Mouse (Mus musculus): ENCODE measurements at regions not wholly inside any gene's neighbourhood (a gene's known extent, or its start where the extent isn't known, plus 50 kb on each side); places are given as distances from the start of the nearest gene placed in this dataset.

DNA sequence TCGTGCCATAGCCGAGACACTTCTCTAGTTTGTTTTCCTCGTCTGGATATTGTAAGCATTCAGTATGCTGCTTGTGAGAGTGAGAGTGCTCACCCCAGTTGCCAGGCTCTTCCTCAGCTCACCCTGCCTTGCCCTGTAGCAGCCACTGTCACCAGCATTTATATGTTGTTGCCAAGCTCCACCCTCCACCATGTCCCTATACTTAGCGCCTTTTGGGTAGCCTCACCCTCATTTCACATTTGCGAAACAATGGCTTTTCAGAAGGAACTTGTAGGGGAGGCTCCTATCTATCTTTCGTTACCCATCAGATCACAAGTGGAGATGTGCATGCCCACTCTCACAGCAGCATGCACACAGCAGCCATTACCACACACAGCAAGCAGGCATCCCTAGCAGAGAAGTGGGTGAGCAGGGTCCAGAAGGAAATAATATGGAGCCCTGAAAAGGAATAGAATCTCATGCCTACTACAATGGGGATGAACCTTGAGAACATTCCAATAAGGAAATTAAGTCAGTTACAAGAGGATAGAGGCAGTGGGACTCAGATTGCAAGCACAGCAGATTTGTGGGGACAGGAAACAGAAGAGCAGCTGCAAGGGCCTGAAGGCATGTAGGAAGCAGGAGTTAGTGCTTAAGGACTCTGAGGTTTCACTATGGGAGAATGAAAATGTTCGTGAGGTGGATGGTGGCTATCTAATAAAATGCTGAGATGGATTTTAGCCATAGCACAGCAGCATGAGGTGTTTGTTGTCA, 139.8 kb upstream of the Jun start:
- Histone ChIP-seq H3K9ac (no peak overlapping the region), H3K9me3 (no peaks in the 10 kb centered on the region), H3K4me2 (replicated peaks) (no peak overlapping the region), H3K27ac (no peak overlapping the region), H3K27me3 (no peaks in the 10 kb centered on the region), H3K4me3 (no peak overlapping the region), H3K4me1 (peaks cover 3% of the 10 kb centered on the region), H3K36me3 (no peaks in the 10 kb centered on the region)
- 79% methylated on average over 7 of the region's 7 CpGs for WGBS
- no peak for ATAC-seq (ENCODE audit: low FRiP score, low read depth)

DNA sequence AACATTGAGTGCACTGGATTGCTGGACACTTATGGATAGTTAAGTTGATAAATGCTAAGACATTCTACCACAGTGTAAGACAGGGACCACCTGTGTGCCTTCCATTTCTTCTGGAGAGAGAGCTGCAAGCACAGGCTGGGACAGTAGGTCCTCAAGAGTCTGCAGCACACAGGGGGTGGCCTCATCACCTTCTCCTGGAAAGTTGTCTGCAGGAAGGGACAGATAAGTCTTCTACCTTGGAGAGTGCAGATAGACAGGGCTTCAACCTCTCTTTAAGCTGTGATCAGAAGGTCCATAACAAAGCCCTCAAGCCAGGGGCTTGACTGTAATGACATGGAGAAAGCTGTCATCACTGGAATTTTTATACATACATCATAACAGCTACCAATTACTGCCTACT, 140.5 kb upstream of the Jun start:
- Histone ChIP-seq H3K4me2 (replicated peaks) (no peak overlapping the region), H3K27ac (no peak overlapping the region), H3K9ac (no peak overlapping the region), H3K36me3 (no peaks in the 10 kb centered on the region), H3K9me3 (no peaks in the 10 kb centered on the region), H3K4me3 (no peak overlapping the region), H3K4me1 (peaks cover 10% of the 10 kb centered on the region), H3K27me3 (no peaks in the 10 kb centered on the region)
- ATAC-seq (ENCODE audit: low FRiP score, low read depth) = no peak

DNA sequence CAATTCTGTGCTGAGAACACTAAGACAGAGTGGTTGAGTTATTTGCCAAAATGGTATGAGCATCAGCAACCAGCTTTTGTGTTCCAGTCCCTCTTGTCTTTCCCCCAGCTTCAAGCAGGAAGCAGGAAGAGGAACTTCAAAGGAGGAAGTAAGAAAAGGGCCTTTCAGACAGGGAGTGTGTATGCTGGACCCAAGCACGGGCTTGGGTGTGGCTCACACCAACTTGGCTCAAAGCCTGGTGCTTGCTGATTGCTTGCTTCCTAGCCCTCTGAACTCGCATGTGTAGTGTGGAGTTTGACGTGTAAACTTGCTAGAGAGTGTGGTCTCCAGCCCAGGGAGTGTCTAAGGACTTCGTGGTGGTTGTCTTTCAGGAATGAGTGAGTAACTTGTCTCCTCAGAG, 141.0 kb upstream of the Jun start:
- H3K4me2 ChIP-seq (replicated peaks) = no peak overlapping the region
- no peaks in the 10 kb centered on the region for H3K9me3 ChIP-seq
- H3K4me3 ChIP-seq = no peak overlapping the region
- peaks cover 11% of the 10 kb centered on the region for H3K4me1 ChIP-seq
- 59% methylated on average over 4 of the region's 4 CpGs for WGBS
- H3K9ac ChIP-seq = no peak overlapping the region
- H3K27me3 ChIP-seq = no peaks in the 10 kb centered on the region
- no peaks in the 10 kb centered on the region for H3K36me3 ChIP-seq
- no peak for ATAC-seq (ENCODE audit: low FRiP score, low read depth)
- no peak overlapping the region for H3K27ac ChIP-seq

DNA sequence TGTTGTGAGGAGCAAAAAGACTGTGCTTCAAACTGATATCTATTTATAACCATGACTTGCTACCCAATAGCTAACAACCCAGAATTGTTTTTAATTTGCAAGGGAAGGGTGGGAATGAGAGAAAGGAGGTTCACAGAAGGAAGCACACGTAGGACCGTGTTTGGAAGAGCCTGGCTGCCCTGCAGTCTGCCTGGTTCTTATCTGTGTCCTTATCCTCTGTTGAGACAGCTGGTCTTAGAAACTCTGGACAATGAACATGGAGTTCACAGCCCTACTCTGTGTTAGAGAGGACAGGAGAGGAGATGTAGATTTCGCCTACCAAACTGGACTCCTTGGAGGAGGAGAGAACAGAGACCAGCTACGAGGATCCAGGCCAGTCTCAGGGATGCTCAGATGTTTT, 141.5 kb upstream of the Jun start:
- Histone ChIP-seq H3K27ac (no peak overlapping the region), H3K9ac (no peak overlapping the region), H3K4me1 (peaks cover 11% of the 10 kb centered on the region), H3K27me3 (no peaks in the 10 kb centered on the region), H3K4me2 (replicated peaks) (no peak overlapping the region), H3K4me3 (no peak overlapping the region), H3K9me3 (no peaks in the 10 kb centered on the region), H3K36me3 (no peaks in the 10 kb centered on the region)
- ATAC-seq (ENCODE audit: low FRiP score, low read depth) = no peak
- 93% methylated on average over 4 of the region's 4 CpGs for WGBS

DNA sequence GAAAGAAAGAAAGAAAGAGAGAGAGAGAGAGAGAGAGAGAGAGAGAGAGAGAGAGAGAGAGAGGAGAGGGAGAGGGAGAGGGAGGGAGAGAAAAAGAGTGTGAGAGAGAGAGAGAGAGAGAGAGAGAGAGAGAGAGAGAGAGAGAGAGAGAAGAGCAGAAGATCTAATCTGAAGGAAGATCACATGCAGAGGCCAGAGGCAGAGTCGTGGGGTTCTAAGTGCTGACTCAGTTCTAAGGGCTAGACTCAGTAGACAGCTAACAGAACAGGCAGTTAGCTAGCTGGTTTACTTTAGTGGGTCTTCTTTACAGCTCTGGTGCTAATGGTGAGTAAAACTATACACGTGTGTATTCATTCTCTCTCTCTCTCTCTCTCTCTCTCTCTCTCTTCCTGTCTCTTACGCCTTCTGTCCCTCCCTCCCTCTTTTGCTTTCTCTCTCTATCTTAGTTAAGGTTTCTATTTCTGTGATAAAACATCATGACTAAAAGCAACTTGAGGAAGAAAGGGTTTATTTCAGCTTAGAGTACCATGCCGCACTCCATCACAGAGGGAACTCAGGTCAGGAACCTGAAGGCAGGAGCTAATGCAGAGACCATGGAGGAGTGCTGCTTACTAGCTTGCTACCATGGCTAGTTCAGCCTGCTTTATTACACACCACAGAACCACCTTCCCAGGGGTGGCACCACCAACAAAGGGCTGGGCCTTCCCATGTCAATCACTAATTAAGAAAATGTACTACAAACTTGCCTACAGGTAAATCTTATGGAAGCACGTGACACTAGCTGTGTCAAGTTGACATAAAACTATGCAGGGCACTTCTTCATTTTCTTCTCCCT, 142.8 kb upstream of the Jun start:
- Histone ChIP-seq H3K27ac (no peak overlapping the region), H3K4me3 (no peak overlapping the region), H3K9ac (no peak overlapping the region), H3K4me2 (replicated peaks) (no peak overlapping the region), H3K27me3 (no peaks in the 10 kb centered on the region), H3K4me1 (peaks cover 11% of the 10 kb centered on the region), H3K9me3 (no peaks in the 10 kb centered on the region), H3K36me3 (no peaks in the 10 kb centered on the region)
- WGBS = 73% methylated on average over 5 of the region's 5 CpGs
- ATAC-seq (ENCODE audit: low FRiP score, low read depth) = no peak

DNA sequence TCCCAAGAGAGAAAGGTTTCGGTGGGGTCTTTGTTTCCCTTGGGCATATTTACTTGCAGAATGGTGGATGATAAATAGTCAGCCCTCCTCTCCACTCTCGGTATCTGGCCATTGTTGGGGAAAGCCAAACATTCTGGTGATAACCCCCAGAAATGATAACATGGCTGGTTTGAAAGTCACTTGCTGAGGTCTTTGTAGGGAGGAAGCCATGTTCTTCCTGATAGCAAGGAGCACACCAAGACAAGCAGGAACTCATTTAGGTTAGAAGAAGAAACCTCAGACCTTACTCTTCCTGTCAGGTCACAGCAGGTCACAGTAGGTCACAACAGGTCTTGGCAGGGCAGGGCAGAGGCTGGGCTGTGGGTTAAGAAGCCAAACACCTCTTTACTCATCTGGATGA, 144.1 kb upstream of the Jun start:
- no peak overlapping the region for H3K4me2 ChIP-seq (replicated peaks)
- no peak overlapping the region for H3K9ac ChIP-seq
- no peak overlapping the region for H3K4me3 ChIP-seq
- H3K4me1 ChIP-seq = peaks cover 11% of the 10 kb centered on the region
- no peak overlapping the region for H3K27ac ChIP-seq
- H3K9me3 ChIP-seq = no peaks in the 10 kb centered on the region
- H3K27me3 ChIP-seq = no peaks in the 10 kb centered on the region
- 78% methylated on average over 2 of the region's 2 CpGs for WGBS
- H3K36me3 ChIP-seq = no peaks in the 10 kb centered on the region
- ATAC-seq (ENCODE audit: low FRiP score, low read depth) = no peak

DNA sequence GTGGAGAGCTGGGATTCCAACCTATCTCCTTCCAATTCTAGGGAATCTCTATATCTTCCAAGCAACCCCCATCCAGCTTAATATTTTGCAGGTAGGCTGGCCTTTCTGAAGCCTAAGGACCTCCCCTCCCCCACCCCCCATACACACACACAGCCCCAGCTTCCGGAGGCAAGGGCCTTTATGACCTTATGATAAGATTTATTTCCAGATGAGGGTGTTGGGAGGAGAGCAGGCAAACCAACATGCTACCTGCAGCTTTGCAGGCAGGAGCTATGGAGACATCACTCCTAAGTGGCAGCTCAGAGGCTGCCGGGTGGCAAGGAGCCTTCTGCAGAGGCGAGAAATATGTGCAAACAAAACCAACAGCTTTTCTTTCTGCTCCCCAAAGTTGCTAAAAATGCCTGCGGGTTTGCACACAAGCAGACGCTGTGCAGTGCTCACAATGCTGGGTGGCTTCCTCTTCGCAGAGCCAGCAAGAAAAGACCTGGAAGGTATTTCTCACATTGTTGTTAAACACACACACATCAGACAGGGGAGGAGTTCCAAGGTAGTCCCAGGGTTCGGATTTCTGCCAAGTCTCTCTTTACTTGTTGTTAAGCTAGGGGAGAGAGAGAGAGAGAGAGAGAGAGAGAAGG, 145.2 kb upstream of the Jun start:
- H3K9me3 ChIP-seq = no peaks in the 10 kb centered on the region
- H3K36me3 ChIP-seq = no peaks in the 10 kb centered on the region
- no peak for ATAC-seq (ENCODE audit: low FRiP score, low read depth)
- H3K9ac ChIP-seq = no peak overlapping the region
- no peak overlapping the region for H3K4me2 ChIP-seq (replicated peaks)
- no peaks in the 10 kb centered on the region for H3K27me3 ChIP-seq
- WGBS = 34% methylated on average over 7 of the region's 7 CpGs
- H3K4me1 ChIP-seq = peaks cover 11% of the 10 kb centered on the region
- no peak overlapping the region for H3K4me3 ChIP-seq
- H3K27ac ChIP-seq = no peak overlapping the region

DNA sequence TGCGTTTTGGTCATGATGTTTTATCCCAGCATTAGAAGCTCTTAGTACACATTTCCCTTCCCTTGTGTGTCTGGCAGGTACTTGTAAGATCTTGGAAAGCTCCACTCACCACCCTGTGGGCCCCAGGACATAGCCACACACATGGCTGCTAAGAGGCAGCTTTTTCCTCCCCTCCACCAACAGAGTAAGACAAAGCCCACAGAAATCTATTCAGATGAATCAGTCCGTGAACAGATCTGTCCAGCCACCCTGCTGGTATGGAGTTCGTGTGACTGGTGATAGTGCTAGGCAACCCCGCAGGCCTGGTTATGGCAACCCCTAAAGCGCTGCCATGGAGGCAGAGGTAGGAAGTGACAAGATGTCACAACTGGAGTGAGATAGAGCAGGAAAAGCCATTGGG, 147.4 kb upstream of the Jun start:
- WGBS = 86% methylated on average over 5 of the region's 5 CpGs
- Histone ChIP-seq H3K27me3 (no peaks in the 10 kb centered on the region), H3K9me3 (no peaks in the 10 kb centered on the region), H3K27ac (no peak overlapping the region), H3K4me1 (peaks cover 11% of the 10 kb centered on the region), H3K36me3 (no peaks in the 10 kb centered on the region), H3K4me3 (no peak overlapping the region), H3K9ac (no peak overlapping the region), H3K4me2 (replicated peaks) (no peak overlapping the region)
- ATAC-seq (ENCODE audit: low FRiP score, low read depth) = no peak

DNA sequence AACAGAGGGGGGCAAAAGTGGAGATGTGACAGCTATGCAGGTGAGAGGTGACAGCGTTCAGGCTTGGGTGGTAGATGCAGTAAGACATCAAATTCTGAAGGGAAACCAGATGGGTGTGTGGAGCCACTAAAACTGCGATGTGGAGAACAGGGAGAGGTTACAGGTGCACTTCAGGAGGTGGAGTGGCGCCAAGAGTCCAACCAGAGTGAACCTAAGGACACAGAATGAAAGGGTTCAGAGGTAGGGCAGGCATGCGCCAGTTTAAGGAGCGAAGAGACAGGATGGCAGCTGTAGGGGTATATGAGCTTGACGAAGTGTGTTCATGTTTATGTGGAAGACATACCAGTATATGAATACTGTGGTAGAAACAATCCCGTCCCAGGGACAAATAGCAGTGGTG, 148.1 kb upstream of the Jun start:
- ATAC-seq (ENCODE audit: low FRiP score, low read depth) = no peak

DNA sequence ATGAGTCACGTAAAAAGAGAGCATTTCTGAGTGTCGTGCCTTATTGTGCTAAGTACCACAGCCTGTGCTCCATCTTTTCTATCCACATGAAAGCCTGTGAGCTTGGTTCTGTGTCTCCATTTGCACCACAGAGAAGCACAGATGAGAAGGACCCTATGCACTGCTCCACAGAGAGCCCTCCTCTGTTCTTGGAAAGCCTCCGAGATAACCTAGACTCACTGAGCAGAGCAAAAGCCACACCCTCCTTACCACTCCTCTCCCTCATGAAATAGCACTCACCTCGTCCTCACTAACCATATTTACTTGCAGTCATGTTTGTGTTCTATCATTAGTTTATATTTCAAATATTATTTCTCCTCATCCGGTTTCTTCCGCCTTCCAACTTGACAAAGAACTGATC, 150.5 kb upstream of the Jun start:
- Histone ChIP-seq H3K4me2 (replicated peaks) (no peak overlapping the region), H3K9ac (no peak overlapping the region), H3K36me3 (no peaks in the 10 kb centered on the region), H3K4me3 (no peak overlapping the region), H3K4me1 (peaks cover 2% of the 10 kb centered on the region; the same call in 1 of the 2 replicates), H3K9me3 (no peaks in the 10 kb centered on the region), H3K27me3 (no peaks in the 10 kb centered on the region), H3K27ac (no peak overlapping the region)
- ATAC-seq (ENCODE audit: low FRiP score, low read depth) = no peak
- 85% methylated on average over 6 of the region's 6 CpGs for WGBS

More for the DNA sequence above, 148.1 kb upstream of the Jun start:
- H3K27ac ChIP-seq = no peak overlapping the region
- no peaks in the 10 kb centered on the region for H3K27me3 ChIP-seq
- no peak overlapping the region for H3K4me2 ChIP-seq (replicated peaks)
- H3K4me3 ChIP-seq = no peak overlapping the region
- 84% methylated on average over 7 of the region's 7 CpGs for WGBS
- H3K9me3 ChIP-seq = no peaks in the 10 kb centered on the region
- H3K4me1 ChIP-seq = peaks cover 11% of the 10 kb centered on the region
- H3K36me3 ChIP-seq = no peaks in the 10 kb centered on the region
- H3K9ac ChIP-seq = no peak overlapping the region

DNA sequence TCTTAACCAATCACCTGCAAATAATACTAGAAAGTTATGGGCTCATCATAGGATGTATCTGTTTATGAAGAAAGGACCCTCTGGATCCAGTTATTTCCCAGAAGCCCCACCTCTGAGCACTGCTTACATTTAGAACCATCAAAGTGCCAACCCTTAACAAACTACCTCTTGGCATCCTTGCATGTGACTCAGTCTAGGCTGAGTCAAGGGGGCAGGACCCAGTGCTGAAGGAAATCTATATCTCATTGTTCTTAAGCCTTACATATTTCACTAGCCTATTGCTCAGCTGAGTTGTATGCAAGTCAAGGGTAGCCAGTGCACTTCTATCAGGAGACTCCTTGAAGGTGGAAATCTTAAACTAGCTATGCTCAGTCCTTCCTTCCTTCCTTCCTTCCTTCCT, 151.6 kb upstream of the Jun start:
- no peak overlapping the region for H3K27ac ChIP-seq
- H3K4me2 ChIP-seq (replicated peaks) = no peak overlapping the region
- H3K9ac ChIP-seq = no peak overlapping the region
- H3K9me3 ChIP-seq = no peaks in the 10 kb centered on the region
- H3K36me3 ChIP-seq = no peaks in the 10 kb centered on the region
- 0 out of 2 replicates have a peak, but pooled peaks cover 2% of the 10 kb centered on the region for H3K4me1 ChIP-seq
- ATAC-seq (ENCODE audit: low FRiP score, low read depth) = no peak
- H3K4me3 ChIP-seq = no peak overlapping the region
- no peaks in the 10 kb centered on the region for H3K27me3 ChIP-seq

DNA sequence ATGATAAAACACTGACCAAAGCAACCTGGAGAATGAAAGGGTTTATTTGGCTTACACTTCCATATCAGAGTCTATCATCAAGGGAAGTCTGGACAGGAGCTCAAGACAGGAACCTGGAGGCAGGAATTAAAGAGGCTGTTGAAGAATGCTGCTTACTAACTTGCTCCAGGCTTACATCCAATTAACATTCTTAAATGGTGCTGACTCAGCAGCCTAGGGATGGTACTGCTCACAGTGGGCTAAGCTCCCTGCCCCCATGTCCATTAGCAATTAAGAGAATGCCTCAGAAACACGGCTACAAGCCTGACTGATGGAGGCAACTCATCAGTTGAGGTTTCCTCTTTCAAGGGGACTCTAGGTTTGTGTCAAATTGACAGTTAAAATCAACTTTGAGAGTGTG, 153.3 kb upstream of the Jun start:
- no peak overlapping the region for H3K9ac ChIP-seq
- no peak overlapping the region for H3K27ac ChIP-seq
- no peaks in the 10 kb centered on the region for H3K27me3 ChIP-seq
- ATAC-seq (ENCODE audit: low FRiP score, low read depth) = no peak
- H3K4me3 ChIP-seq = no peak overlapping the region
- 53% methylated on average over 1 of the region's 1 CpGs for WGBS
- H3K36me3 ChIP-seq = no peaks in the 10 kb centered on the region
- H3K4me2 ChIP-seq (replicated peaks) = no peak overlapping the region
- no peaks in the 10 kb centered on the region for H3K9me3 ChIP-seq
- H3K4me1 ChIP-seq = peaks cover 9% of the 10 kb centered on the region; the same call in 1 of the 2 replicates

Data from limb, embryonic 13.5 days (tissue).